Mouse (Mus musculus) cerebellum, postnatal 10 days (tissue): ENCODE measurements at regions not wholly inside any gene's neighbourhood (a gene's known extent, or its start where the extent isn't known, plus 50 kb on each side); places are given as distances from the start of the nearest gene placed in this dataset.

Experiments used
- DNase-seq, 2 experiments: peaks; one replicate each; pipeline ENCODE4 v3.0.0; 2021; ENCODE audit warnings: mixed read lengths in 2 of 2

- no peak for DNase-seq
Observed at GRCm38 (mm10) chr6:49893113-49893512, 70.6 kb downstream of the Npy start.

GRCm38 (mm10) chr6:49899146-49899545 lies 76.6 kb downstream of the Npy start:
- DNase-seq: no peak

- no peak for DNase-seq
Observed at GRCm38 (mm10) chr6:49901512-49901911, 79.0 kb downstream of the Npy start.

GRCm38 (mm10) chr6:49904001-49904400 lies 81.5 kb downstream of the Npy start:
- peak; percentile 27 to 37 for DNase-seq

GRCm38 (mm10) chr6:49906456-49906855 lies 83.9 kb downstream of the Npy start:
- DNase-seq: no peak

- DNase-seq: peak; percentile 64 to 70
Observed at GRCm38 (mm10) chr6:49919089-49919812, 96.7 kb downstream of the Npy start.

- no peak for DNase-seq
Observed at GRCm38 (mm10) chr6:49919813-49920170, 97.3 kb downstream of the Npy start.

- no peak for DNase-seq
Observed at GRCm38 (mm10) chr6:49924296-49924695, 101.8 kb downstream of the Npy start.

GRCm38 (mm10) chr6:49928075-49928474 lies 105.6 kb downstream of the Npy start:
- no peak for DNase-seq

- peak; percentile 13 to 23 for DNase-seq
Observed at GRCm38 (mm10) chr6:49930104-49930503, 107.6 kb downstream of the Npy start.

- DNase-seq: no peak
Observed at GRCm38 (mm10) chr6:49943087-49943486, 120.6 kb downstream of the Npy start.

GRCm38 (mm10) chr6:49958891-49959290 lies 136.4 kb downstream of the Npy start:
- no peak for DNase-seq

- DNase-seq: no peak
Observed at GRCm38 (mm10) chr6:49961166-49961565, 138.7 kb downstream of the Npy start.

- DNase-seq: no peak
Observed at GRCm38 (mm10) chr6:49965944-49966545, 143.5 kb downstream of the Npy start.

- no peak for DNase-seq
Observed at GRCm38 (mm10) chr6:49966555-49966954, 143.5 kb upstream of the Mpp6 start.

- DNase-seq: no peak
Observed at GRCm38 (mm10) chr6:49973258-49973865, 136.7 kb upstream of the Mpp6 start.

GRCm38 (mm10) chr6:49977783-49978182 lies 132.3 kb upstream of the Mpp6 start:
- peak; percentile 13 to 22 for DNase-seq

GRCm38 (mm10) chr6:49983740-49984139 lies 126.3 kb upstream of the Mpp6 start:
- DNase-seq: no peak

- peak; percentile 35 to 37 for DNase-seq
Observed at GRCm38 (mm10) chr6:49985127-49985526, 124.9 kb upstream of the Mpp6 start.

- no peak for DNase-seq
Observed at GRCm38 (mm10) chr6:49987141-49987540, 122.9 kb upstream of the Mpp6 start.

GRCm38 (mm10) chr6:49987541-49988210 lies 122.4 kb upstream of the Mpp6 start:
- DNase-seq: peak; percentile 64 to 69

- no peak for DNase-seq
Observed at GRCm38 (mm10) chr6:49989585-49990521, 120.2 kb upstream of the Mpp6 start.

- DNase-seq: peak in 1 of 2 experiments; percentile 7
Observed at GRCm38 (mm10) chr6:49990522-49990858, 119.6 kb upstream of the Mpp6 start.
